Mouse (Mus musculus) lung, adult 2 months (tissue): Measurements from ENCODE around the gene Ccdc62.

Experiments
- CTCF ChIP-seq: fragments of 200-500 bp; IDR thresholded peaks from 2 replicates; pipeline ENCODE4 v1.5.1; 2011; ENCODE audit warnings: mild to moderate bottlenecking, low read length, control low read depth; ENCODE audit not compliant: insufficient read depth
- POLR2A ChIP-seq: fragments of 200-500 bp; IDR thresholded peaks from 2 replicates; pipeline ENCODE4 v1.6.1; 2011; ENCODE audit warnings: low read depth, mild to moderate bottlenecking, control low read depth, low read length, borderline replicate concordance; ENCODE audit errors: extremely low read depth

DNA sequence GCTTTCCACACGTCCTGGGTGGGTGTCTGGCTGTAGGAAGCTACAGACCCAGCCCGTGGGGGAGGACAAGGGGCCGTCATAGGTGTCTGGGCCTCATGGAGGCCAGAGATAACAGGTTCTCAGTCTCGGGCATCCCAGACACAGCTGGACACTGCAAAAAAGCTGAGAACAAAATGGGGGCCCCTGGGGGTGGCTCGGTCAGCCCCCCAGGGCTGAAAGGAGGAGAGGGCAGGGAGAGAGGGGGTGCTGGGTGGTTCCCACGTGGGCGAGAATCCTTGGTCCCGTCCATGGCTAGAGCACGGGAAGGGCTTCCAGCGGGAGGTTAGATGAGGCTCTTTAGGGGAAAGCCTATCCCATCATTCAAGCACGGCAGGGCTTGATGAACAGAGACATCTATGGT lies 52.4 kb downstream of the Ccdc62 start:
- TF ChIP-seq POLR2A (no peak), CTCF (no peak)
